Mouse (Mus musculus): Measurements from ENCODE around the gene Plp1.

GRCm38 (mm10) chrX:136819752-136820151, 2.7 kb upstream of the Plp1 start:
- TF ChIP-seq CTCF (IDR thresholded peaks at IDR 0.05; ENCODE audit: low read depth) (no peak), EP300 (IDR thresholded peaks at IDR 0.05; ENCODE audit: low read depth) (no peak)
